Comparison of ENCODE assay signal across 27 mouse cellular contexts in genomic region chr8:70342007-70342406, GRCm38 (mm10). TPM values are rescaled to one million over a fixed set of nuclear protein-coding genes. Genes with fewer than 3 reads are reported as not detected.
DNase-seq lines count a peak whose midpoint lies in the region.
"Had no signal": no experiment of that assay in that cellular context is flagged by ENCODE, and none has a peak within 500 bp of the region (broad histone marks: within the 10 kb centered on the region; RNA-seq: fewer than 3 reads in every experiment).

No protein-coding gene starts in this region.

- DNase-seq in cerebellum, adult 11 months = peak; percentile 63
- no peak for DNase-seq in cerebellum, postnatal 4 days (ENCODE audit: low spot score in 2 of 2)
- peak; percentile 81 for DNase-seq in brain, adult 2 months (ENCODE audit: low read depth, low spot score)
- DNase-seq in cerebellum, adult 9-11 months = peak; percentile 78
- no peak for DNase-seq in lung, postnatal 36 days
- DNase-seq in midbrain, embryonic 10.5 days (ENCODE audit: low spot score) = no peak
- DNase-seq in urinary bladder, adult 18-20 months (ENCODE audit: low spot score in 2 of 2) = no peak
- DNase-seq: adrenal gland, adult 2 months; gastrocnemius, adult 2 months; kidney, postnatal 36 days; layer of hippocampus, adult 9-11 months; lung, adult 2 months; right cerebral cortex, adult 18-20 months; right cerebral cortex, postnatal 4 days; thymus, adult 18-20 months; thymus, postnatal 36 days had no signal

- peaks cover 51% of the 10 kb centered on the region for H3K36me3 ChIP-seq in macrophage (ENCODE audit: inconsistent target)
- peaks cover 89% of the 10 kb centered on the region for H3K36me3 ChIP-seq in midbrain, embryonic 10.5 days

- 46% methylated on average over 13 of the region's 14 CpGs for WGBS in macrophage (ENCODE audit: missing documents)
- WGBS in midbrain, embryonic 10.5 days = 96% methylated on average over 14 of the region's 14 CpGs

- no peaks in the 10 kb centered on the region for H3K27me3 ChIP-seq in midbrain, embryonic 10.5 days (ENCODE audit: low read depth, poor library complexity, severe bottlenecking)
- H3K27me3 ChIP-seq: embryonic facial prominence, embryonic 15.5 days; heart, embryonic 15.5 days; kidney, embryonic 15.5 days; limb, embryonic 13.5 days; liver, embryonic 12.5 days; Patski had no signal

- H3K4me1 ChIP-seq in midbrain, embryonic 10.5 days = no peaks in the 10 kb centered on the region

- peaks cover 71% of the 10 kb centered on the region for H3K79me2 ChIP-seq in macrophage (ENCODE audit: inconsistent target)

- peak overlapping the region; percentile 59 for H3K27ac ChIP-seq in macrophage
- H3K27ac ChIP-seq in midbrain, embryonic 10.5 days (replicated peaks) = no peak overlapping the region
- H3K27ac ChIP-seq: embryonic facial prominence, embryonic 15.5 days; heart, embryonic 15.5 days; hindbrain, embryonic 10.5 days; hindbrain, postnatal 0 days; kidney, embryonic 15.5 days; limb, embryonic 13.5 days; liver, embryonic 12.5 days had no signal

- H3K4me3 ChIP-seq in macrophage (ENCODE audit: inconsistent target) = no peak overlapping the region
- no peak overlapping the region for H3K4me3 ChIP-seq in midbrain, embryonic 10.5 days
- H3K4me3 ChIP-seq: embryonic facial prominence, embryonic 15.5 days; gastrocnemius, adult 2 months; heart, embryonic 15.5 days; hindbrain, embryonic 10.5 days; kidney, embryonic 15.5 days; limb, embryonic 13.5 days; liver, embryonic 12.5 days had no signal

- H3K9me3 ChIP-seq in midbrain, embryonic 10.5 days (replicated peaks) = no peaks in the 10 kb centered on the region
- H3K9me3 ChIP-seq: embryonic facial prominence, embryonic 15.5 days; heart, embryonic 15.5 days; hindbrain, embryonic 10.5 days; kidney, embryonic 15.5 days; limb, embryonic 13.5 days; liver, embryonic 12.5 days had no signal

RNA-seq across cellular contexts. Expression of gene Upf1, which starts 11.1 kb away (rescaled TPM):
- total RNA-seq in macrophage (2018; cell fraction: chromatin; rRNA removed) = 100 to 1,000 TPM in 1 of 26 experiments, 10 to 100 TPM in 25; 34.5 to 111 (median 71.9) TPM
- total RNA-seq in macrophage (2018; cell fraction: cytosol; rRNA removed) = 10 to 100 TPM; 22.7 to 52.8 (median 35.2) TPM
- 10 to 100 TPM; 38.9 to 80.1 (median 55.5) TPM for total RNA-seq in macrophage (2018; cell fraction: nucleus; rRNA removed)
- polyA plus RNA-seq in macrophage (2018) = 19.3 to 31.3 TPM (median 30.1 TPM) in 3 replicates
- 16.8 and 19.1 TPM in 2 replicates for polyA plus RNA-seq in midbrain, embryonic 10.5 days (2016; fragmentation: Nextera tagmentation; extraction: Ambion mirVana)

RNA-seq across cellular contexts. Expression of gene Gdf1, which starts 12.4 kb away (rescaled TPM):
- total RNA-seq in macrophage (2018; cell fraction: chromatin; rRNA removed) = not detected
- under 1 TPM in 1 of 26 experiments, not detected in 25; 0.18 TPM for total RNA-seq in macrophage (2018; cell fraction: cytosol; rRNA removed)
- not detected for total RNA-seq in macrophage (2018; cell fraction: nucleus; rRNA removed)
- not detected in 3 replicates for polyA plus RNA-seq in macrophage (2018)
- polyA plus RNA-seq in midbrain, embryonic 10.5 days (2016; fragmentation: Nextera tagmentation; extraction: Ambion mirVana) = 3.8 and 5.7 TPM in 2 replicates
- polyA plus RNA-seq: intestine, postnatal 0 days had no signal

RNA-seq across cellular contexts. Expression of gene Cers1, which starts 26.4 kb away (rescaled TPM):
- total RNA-seq in macrophage (2018; cell fraction: chromatin; rRNA removed) = under 1 TPM in 1 of 26 experiments, not detected in 25; 0.32 TPM
- total RNA-seq in macrophage (2018; cell fraction: cytosol; rRNA removed) = under 1 TPM in 8 of 26 experiments, not detected in 18; 0.03 to 0.32 (median 0.05) TPM
- total RNA-seq in macrophage (2018; cell fraction: nucleus; rRNA removed) = under 1 TPM in 1 of 26 experiments, not detected in 25; 0.90 TPM
- not detected in 3 replicates for polyA plus RNA-seq in macrophage (2018)
- polyA plus RNA-seq in midbrain, embryonic 10.5 days (2016; fragmentation: Nextera tagmentation; extraction: Ambion mirVana) = 4.6 and 5.3 TPM in 2 replicates

RNA-seq across cellular contexts. Expression of gene Comp, which starts 31.4 kb away (rescaled TPM):
- total RNA-seq in macrophage (2018; cell fraction: chromatin; rRNA removed) = 1 to 10 TPM in 2 of 26 experiments, under 1 TPM in 17, not detected in 7; 0.26 to 1.7 (median 0.53) TPM
- total RNA-seq in macrophage (2018; cell fraction: cytosol; rRNA removed) = under 1 TPM in 24 of 26 experiments, not detected in 2; 0.06 to 0.39 (median 0.14) TPM
- 1 to 10 TPM in 3 of 26 experiments, under 1 TPM in 14, not detected in 9; 0.26 to 1.6 (median 0.50) TPM for total RNA-seq in macrophage (2018; cell fraction: nucleus; rRNA removed)
- 0.20 to 0.42 TPM in 2 of 3 replicates, not detected in the other for polyA plus RNA-seq in macrophage (2018)
- 0.37 and 0.39 TPM in 2 replicates for polyA plus RNA-seq in midbrain, embryonic 10.5 days (2016; fragmentation: Nextera tagmentation; extraction: Ambion mirVana)
- polyA plus RNA-seq: forebrain, embryonic 14.5 days had no signal

RNA-seq across cellular contexts. Expression of gene Cope, which starts 39.7 kb away (rescaled TPM):
- 100 to 1,000 TPM in 2 of 26 experiments, 10 to 100 TPM in 24; 33.8 to 116 (median 70.3) TPM for total RNA-seq in macrophage (2018; cell fraction: chromatin; rRNA removed)
- total RNA-seq in macrophage (2018; cell fraction: cytosol; rRNA removed) = 100 to 1,000 TPM in 5 of 26 experiments, 10 to 100 TPM in 21; 72.0 to 107 (median 93.6) TPM
- 10 to 100 TPM; 43.8 to 84.2 (median 66.6) TPM for total RNA-seq in macrophage (2018; cell fraction: nucleus; rRNA removed)
- polyA plus RNA-seq in macrophage (2018) = 78.2 to 115 TPM (median 98.8 TPM) in 3 replicates
- polyA plus RNA-seq in midbrain, embryonic 10.5 days (2016; fragmentation: Nextera tagmentation; extraction: Ambion mirVana) = 308 and 311 TPM in 2 replicates

Comparison
In these comparisons a context has a peak if more than half of its experiments do, and no peak if none do; other contexts are left out.
1. DNase-seq: peak in cerebellum, adult 11 months (single experiment), brain, adult 2 months (single experiment) and cerebellum, adult 9-11 months (single experiment); none in cerebellum, postnatal 4 days (0 of 2), lung, postnatal 36 days (single experiment), midbrain, embryonic 10.5 days (single experiment) and urinary bladder, adult 18-20 months (0 of 2).